Mouse (Mus musculus) testis, adult 2 months (tissue): Measurements from ENCODE around the gene Meis1. TPM values are rescaled to one million over a fixed set of nuclear protein-coding genes. Genes with fewer than 3 reads are reported as not detected.
A peak's percentile ranks its signal among the peaks of the same experiment; 100 is the strongest.

ENCODE experiments used
- H3K27ac ChIP-seq: fragments of 200-500 bp; 2 replicates; pipeline ENCODE4 v1.5.1; 2012; ENCODE audit warnings: low read depth, low read length; ENCODE audit not compliant: control insufficient read depth, insufficient read depth
- H3K27me3 ChIP-seq: fragments of 200-500 bp; 2 replicates; pipeline ENCODE4 v1.6.1; 2012; ENCODE audit warnings: mild to moderate bottlenecking, low read length, moderate library complexity; ENCODE audit not compliant: control insufficient read depth, insufficient read depth
- H3K36me3 ChIP-seq: fragments of 200-500 bp; 2 replicates; pipeline ENCODE4 v1.6.1; 2012; ENCODE audit warnings: mild to moderate bottlenecking, low read length; ENCODE audit not compliant: control insufficient read depth, insufficient read depth
- H3K4me1 ChIP-seq: fragments of 200-500 bp; 2 replicates; pipeline ENCODE4 v1.6.1; 2012; ENCODE audit warnings: low read length; ENCODE audit not compliant: control insufficient read depth, insufficient read depth
- H3K4me3 ChIP-seq: fragments of 200-500 bp; 2 replicates; pipeline ENCODE4 v1.5.1; 2012; ENCODE audit warnings: low read depth, mild to moderate bottlenecking, low read length, moderate library complexity, mixed read lengths; ENCODE audit not compliant: control insufficient read depth
- CTCF ChIP-seq: fragments of 200-500 bp; IDR thresholded peaks from 2 replicates; pipeline ENCODE4 v1.5.1; 2012; ENCODE audit warnings: low read depth, mild to moderate bottlenecking, inconsistent platforms, low read length, moderate library complexity; ENCODE audit not compliant: control insufficient read depth, insufficient read depth, insufficient replicate concordance
- POLR2A ChIP-seq: fragments of 200-500 bp; IDR thresholded peaks from 2 replicates; pipeline ENCODE4 v1.6.1; 2012; ENCODE audit warnings: low read depth, mild to moderate bottlenecking, inconsistent platforms, low read length, moderate library complexity; ENCODE audit not compliant: control insufficient read depth
- polyA plus RNA-seq: library from polyadenylated mRNA; depleted of rRNA; stranded (reverse); fragments of >200 nt; gene quantifications from 2 replicates; pipeline ENCODE4 v1.2.3, GENCODE M21; 2012

Gene Meis1
- polyA plus RNA-seq, 1 experiment, result 1.9 TPM

GRCm38 (mm10) chr11:19013141-19014112, 5.4 kb downstream of the Meis1 start:
- peak overlapping the region; percentile 56 for H3K27ac ChIP-seq
- peaks cover 6% of the 10 kb centered on the region for H3K27me3 ChIP-seq
- no peak for TF ChIP-seq CTCF
- no peak for TF ChIP-seq POLR2A
- H3K4me1 ChIP-seq, result peaks cover 14% of the 10 kb centered on the region
- no peaks in the 10 kb centered on the region for H3K36me3 ChIP-seq
- peak overlapping the region; percentile 54 for H3K4me3 ChIP-seq

- Histone ChIP-seq H3K4me3 (no peak overlapping the region), H3K27ac (no peak overlapping the region), H3K27me3 (peaks cover 6% of the 10 kb centered on the region)
Measured at GRCm38 (mm10) chr11:19012463-19013115, 6.2 kb downstream of the Meis1 start.

GRCm38 (mm10) chr11:19012001-19012400, 6.8 kb downstream of the Meis1 start:
- no peak for TF ChIP-seq CTCF
- TF ChIP-seq POLR2A, result no peak
- Histone ChIP-seq H3K4me3 (no peak overlapping the region), H3K27ac (no peak overlapping the region), H3K27me3 (peaks cover 6% of the 10 kb centered on the region), H3K4me1 (peaks cover 23% of the 10 kb centered on the region), H3K36me3 (no peaks in the 10 kb centered on the region)

More at GRCm38 (mm10) chr11:19012463-19013115, 6.2 kb downstream of the Meis1 start:
- TF ChIP-seq POLR2A (no peak), CTCF (no peak)
- Histone ChIP-seq H3K36me3 (no peaks in the 10 kb centered on the region), H3K4me1 (peaks cover 20% of the 10 kb centered on the region)

GRCm38 (mm10) chr11:19011108-19011805, 7.5 kb downstream of the Meis1 start:
- Histone ChIP-seq H3K4me3 (no peak overlapping the region), H3K27me3 (peaks cover 6% of the 10 kb centered on the region), H3K27ac (no peak overlapping the region), H3K36me3 (no peaks in the 10 kb centered on the region), H3K4me1 (peaks cover 23% of the 10 kb centered on the region)
- TF ChIP-seq POLR2A, result no peak
- TF ChIP-seq CTCF, result no peak

GRCm38 (mm10) chr11:19010396-19010811, 8.4 kb downstream of the Meis1 start:
- H3K27me3 ChIP-seq, result peaks cover 6% of the 10 kb centered on the region
- H3K4me1 ChIP-seq, result peaks cover 18% of the 10 kb centered on the region
- no peaks in the 10 kb centered on the region for H3K36me3 ChIP-seq
- TF ChIP-seq POLR2A (no peak), CTCF (no peak)
- no peak overlapping the region for H3K4me3 ChIP-seq
- H3K27ac ChIP-seq, result peak overlapping the region; percentile 54; the same call in 1 of the 2 replicates

- TF ChIP-seq CTCF, result no peak
- TF ChIP-seq POLR2A, result no peak
- Histone ChIP-seq H3K4me1 (peaks cover 17% of the 10 kb centered on the region), H3K36me3 (no peaks in the 10 kb centered on the region), H3K27me3 (peaks cover 6% of the 10 kb centered on the region), H3K27ac (peak overlapping the region; percentile 54; the same call in 1 of the 2 replicates), H3K4me3 (no peak overlapping the region)
Measured at GRCm38 (mm10) chr11:19009536-19010395, 9.0 kb downstream of the Meis1 start.
